Mouse (Mus musculus) lung, adult 2 months (tissue): Measurements from ENCODE around the gene Col5a1. TPM values are rescaled to one million over a fixed set of nuclear protein-coding genes. Genes with fewer than 3 reads are reported as not detected.

Experiments
- DNase-seq: peaks from one replicate; pipeline ENCODE4 v3.0.0; 2022
- H3K4me1 ChIP-seq: fragments of 200-500 bp; 2 replicates; pipeline ENCODE4 v1.6.1; 2011; ENCODE audit warnings: low read length; ENCODE audit not compliant: control insufficient read depth, insufficient read depth
- H3K4me3 ChIP-seq: fragments of 200-500 bp; replicated peaks from 2 replicates; pipeline ENCODE3; 2011; ENCODE audit warnings: low read depth, mild to moderate bottlenecking, control low read depth, low read length; ENCODE audit errors: extremely low read depth
- CTCF ChIP-seq: fragments of 200-500 bp; IDR thresholded peaks from 2 replicates; pipeline ENCODE4 v1.5.1; 2011; ENCODE audit warnings: mild to moderate bottlenecking, low read length, control low read depth; ENCODE audit not compliant: insufficient read depth
- POLR2A ChIP-seq: fragments of 200-500 bp; IDR thresholded peaks from 2 replicates; pipeline ENCODE4 v1.6.1; 2011; ENCODE audit warnings: low read depth, mild to moderate bottlenecking, control low read depth, low read length, borderline replicate concordance; ENCODE audit errors: extremely low read depth
- WGBS: fragments of 180-500 bp; shearing (Covaris S2); methylation state at CpG from one replicate; pipeline ENCODE4 v1.1.7; 2018; 5-methylcytosine and 5-hydroxymethylcytosine counted together
- polyA plus RNA-seq: library from polyadenylated mRNA; depleted of rRNA; stranded (reverse); fragments of >200 nt; gene quantifications from 2 replicates; pipeline ENCODE4 v1.2.3, GENCODE M21; 2012; rRNA removed

The Col5a1 gene
- polyA plus RNA-seq, 1 experiment, result 18.8 TPM

DNA sequence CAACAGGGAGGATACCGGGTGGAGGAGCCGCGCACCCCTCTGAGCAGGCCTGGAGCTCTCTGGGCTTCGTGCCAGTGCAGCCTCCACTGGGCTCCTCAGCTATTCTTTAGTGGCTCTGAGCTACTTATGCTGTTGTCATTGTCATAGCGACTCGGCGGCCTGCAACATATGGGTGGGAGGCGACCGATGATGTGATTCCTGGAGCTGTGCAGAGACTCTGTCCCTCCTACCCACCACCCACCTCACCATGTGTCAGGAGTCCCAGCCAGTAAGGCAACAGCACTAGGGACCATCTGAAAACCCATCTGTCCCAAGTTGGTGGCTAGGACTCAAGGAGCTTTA is 182.3 kb downstream of the Col5a1 start:
- WGBS, result 81% methylated on average over 9 of the region's 9 CpGs
- no peak for DNase-seq
- H3K4me1 ChIP-seq, result no peaks in the 10 kb centered on the region
- H3K4me3 ChIP-seq, result no peak overlapping the region
- TF ChIP-seq POLR2A (no peak), CTCF (no peak)

DNA sequence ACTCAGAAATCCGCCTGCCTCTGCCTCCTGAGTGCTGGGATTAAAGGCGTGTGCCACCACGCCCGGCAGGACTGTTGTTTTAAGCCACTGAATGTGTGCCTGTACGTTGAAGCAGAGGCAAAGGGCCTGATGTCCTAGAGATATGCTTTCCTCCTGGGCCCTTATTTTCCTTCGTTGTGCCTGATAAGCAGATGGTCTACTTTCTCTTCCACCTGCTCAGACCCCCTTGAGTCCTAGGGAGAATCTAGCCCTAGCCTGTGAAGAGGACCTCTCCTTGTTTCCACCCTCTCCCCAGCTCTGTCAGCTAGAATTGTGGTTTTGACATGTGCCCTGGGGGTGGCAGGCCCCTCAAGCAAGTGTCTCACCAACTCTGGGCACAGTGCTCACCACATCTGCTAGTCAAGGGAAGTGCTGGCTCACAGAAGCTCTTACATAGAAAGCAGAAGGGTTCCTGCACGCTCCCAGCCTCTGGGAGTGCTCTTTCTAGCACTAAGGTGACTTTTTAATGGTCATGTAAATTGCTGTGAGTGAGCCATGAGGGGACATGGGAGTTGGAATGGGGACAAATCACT is 189.5 kb downstream of the Col5a1 start:
- TF ChIP-seq CTCF, result no peak
- no peak for TF ChIP-seq POLR2A
- no peak overlapping the region for H3K4me3 ChIP-seq
- WGBS, result 82% methylated on average over 7 of the region's 7 CpGs
- H3K4me1 ChIP-seq, result no peaks in the 10 kb centered on the region
- no peak for DNase-seq

DNA sequence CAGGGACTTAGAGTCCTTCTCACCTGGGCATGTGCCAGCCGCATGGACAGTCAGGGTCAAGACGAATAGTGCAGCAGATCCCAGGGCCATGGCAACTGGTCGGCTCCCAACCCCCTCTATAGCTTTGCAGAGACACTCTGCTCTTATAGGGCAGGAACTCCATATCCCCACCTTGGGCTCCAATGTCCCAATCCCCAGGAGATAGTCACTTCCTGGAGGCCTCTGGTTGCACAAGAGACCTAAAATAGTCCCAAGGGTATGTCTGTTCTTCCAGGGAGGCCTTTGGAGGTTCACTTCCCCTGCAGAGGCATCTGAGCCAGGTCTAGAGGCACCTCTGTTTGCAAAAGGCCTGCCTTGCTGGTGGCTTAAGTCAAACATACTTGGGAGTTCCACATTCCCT is 198.5 kb downstream of the Col5a1 start, which contains the start of gene Fcnb:
Gene Fcnb (minus strand): TSS at position 118 of the 400 bp plus-strand sequence.
- DNase-seq, result no peak
- Histone ChIP-seq H3K4me1 (no peaks in the 10 kb centered on the region; the same call in 1 of the 2 replicates), H3K4me3 (no peak within 1 kb of the TSS)
- TF ChIP-seq POLR2A (no peak), CTCF (no peak)
- 85% methylated on average over 3 of the region's 3 CpGs for WGBS

DNA sequence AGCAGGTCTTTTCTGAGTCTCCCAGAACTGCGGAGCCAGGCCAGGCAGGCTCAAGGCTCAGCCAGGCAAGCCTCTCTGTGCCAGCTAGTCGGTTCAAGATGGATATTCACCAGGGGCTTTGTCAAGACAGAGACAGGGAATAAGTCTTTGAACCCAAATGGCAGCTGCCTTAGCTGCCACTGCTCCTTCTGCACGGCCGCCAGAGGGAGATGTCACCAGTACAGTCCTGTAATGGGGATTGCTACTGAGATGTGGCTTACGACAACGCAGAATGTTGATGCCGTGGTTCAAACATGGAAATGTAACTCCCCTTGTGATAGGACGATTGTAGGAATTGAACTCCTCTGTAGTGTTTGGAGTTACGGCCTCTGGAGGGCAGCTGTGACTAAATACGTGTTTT is 199.9 kb downstream of the Col5a1 start:
- H3K4me1 ChIP-seq, result no peaks in the 10 kb centered on the region; the same call in 1 of the 2 replicates
- 74% methylated on average over 10 of the region's 10 CpGs for WGBS
- H3K4me3 ChIP-seq, result no peak overlapping the region
- no peak for TF ChIP-seq CTCF
- no peak for TF ChIP-seq POLR2A
- DNase-seq, result no peak

DNA sequence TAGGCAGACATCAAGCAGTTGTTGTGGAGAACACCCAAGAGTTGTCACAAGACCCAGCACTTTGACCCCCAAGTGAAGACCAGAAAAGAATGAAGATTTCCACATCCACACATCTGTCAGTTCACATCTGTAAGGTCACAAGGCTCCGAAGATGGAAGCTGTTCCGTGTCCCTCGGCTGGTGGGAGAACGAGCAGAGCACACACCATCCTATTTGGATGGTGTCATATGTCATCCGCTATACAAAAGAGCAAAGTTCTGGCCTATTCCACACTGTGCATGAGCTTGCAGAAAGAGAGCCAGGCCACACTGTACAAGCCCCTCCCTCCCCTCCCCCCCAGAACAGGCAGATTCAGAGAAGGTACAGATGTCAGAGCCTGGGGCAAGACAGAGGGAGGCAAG is 202.9 kb downstream of the Col5a1 start:
- no peak for DNase-seq

More for the DNA sequence above, 202.9 kb downstream of the Col5a1 start:
- TF ChIP-seq POLR2A, result no peak
- no peak for TF ChIP-seq CTCF
- Histone ChIP-seq H3K4me1 (no peaks in the 10 kb centered on the region; the same call in 1 of the 2 replicates), H3K4me3 (no peak overlapping the region)
- 47% methylated on average over 5 of the region's 5 CpGs for WGBS

Other genes with a start within 250 kb of the Col5a1 start
- gene Rxra, start 210.0 kb upstream of the Col5a1 start, polyA plus RNA-seq, result 71.3 and 81.8 TPM in 2 replicates
- gene Fcnb, start 198.5 kb downstream of the Col5a1 start, polyA plus RNA-seq, result 0.13 TPM in 1 of 2 replicates, not detected in the other